23 mouse cellular contexts compared by ENCODE assay signal in genomic region chr17:14447275-14447674, GRCm38 (mm10).
DNase-seq lines count a peak whose midpoint lies in the region; ATAC-seq and TF ChIP-seq lines count a peak whose summit lies in the region.
"Had no signal": no experiment of that assay in that cellular context is flagged by ENCODE, and none has a peak within 500 bp of the region (broad histone marks: within the 10 kb centered on the region; RNA-seq: fewer than 3 reads in every experiment).

No protein-coding gene starts in this region.

- H3K79me2 ChIP-seq in liver, adult 2 months (ENCODE audit: control insufficient read depth, insufficient read depth, low read length): no peaks in the 10 kb centered on the region

- no peak overlapping the region for H3K4me3 ChIP-seq in liver, adult 2 months (ENCODE audit: insufficient read depth, low read depth, low read length)
- no peak overlapping the region for H3K4me3 ChIP-seq in liver, embryonic 12.5 days
- no peak overlapping the region for H3K4me3 ChIP-seq in intestine, postnatal 0 days (ENCODE audit: low read depth, low read length)
- H3K4me3 ChIP-seq in small intestine, adult 2 months (ENCODE audit: low read depth, low read length): no peak overlapping the region
- H3K4me3 ChIP-seq: embryonic facial prominence, embryonic 10.5 days; embryonic facial prominence, embryonic 12.5 days; forebrain, embryonic 13.5 days; forebrain, embryonic 15.5 days had no signal

- DNase-seq in liver, adult 2 months (ENCODE audit: extremely low read depth, low read depth, low spot score): peak; percentile 30
- no peak for DNase-seq in gastrocnemius, postnatal 4 days (ENCODE audit: low spot score in 2 of 2)
- DNase-seq in cerebellum, postnatal 36 days: no peak
- DNase-seq: adrenal gland, adult 8-10 months; adrenal gland, postnatal 14 days; B cell, adult 2 months; cerebellum, adult 11 months; cerebellum, adult 18-20 months; cerebellum, adult 8-10 months; cerebellum, adult 9-11 months; cerebellum, postnatal 14 days; forebrain, postnatal 0 days had no signal

- H3K27me3 ChIP-seq in liver, adult 2 months (ENCODE audit: control insufficient read depth, insufficient read depth, low read length): no peaks in the 10 kb centered on the region
- no peaks in the 10 kb centered on the region for H3K27me3 ChIP-seq in liver, embryonic 12.5 days (replicated peaks)
- H3K27me3 ChIP-seq in intestine, postnatal 0 days (replicated peaks; ENCODE audit: control insufficient read depth, insufficient read depth, low read length): no peaks in the 10 kb centered on the region
- H3K27me3 ChIP-seq in small intestine, adult 2 months (ENCODE audit: control insufficient read depth, insufficient read depth, low read length): no peaks in the 10 kb centered on the region
- H3K27me3 ChIP-seq: embryonic facial prominence, embryonic 12.5 days; forebrain, embryonic 13.5 days; forebrain, embryonic 15.5 days had no signal

- H3K4me2 ChIP-seq in liver, embryonic 12.5 days: no peak overlapping the region
- no peak overlapping the region for H3K4me2 ChIP-seq in intestine, postnatal 0 days (replicated peaks; ENCODE audit: low read depth)
- H3K4me2 ChIP-seq: embryonic facial prominence, embryonic 12.5 days; forebrain, embryonic 13.5 days; forebrain, embryonic 15.5 days had no signal

- H3K27ac ChIP-seq in liver, adult 2 months (replicated peaks; ENCODE audit: insufficient read depth, low read depth, low read length): no peak overlapping the region
- H3K27ac ChIP-seq in liver, embryonic 12.5 days: no peak overlapping the region
- no peak overlapping the region for H3K27ac ChIP-seq in intestine, postnatal 0 days (ENCODE audit: low read depth, low read length)
- 0 out of 2 replicates have a peak overlapping the region, but pooled peaks have one; percentile 27 for H3K27ac ChIP-seq in small intestine, adult 2 months (ENCODE audit: insufficient read depth, low read depth, low read length)
- H3K27ac ChIP-seq: embryonic facial prominence, embryonic 10.5 days; embryonic facial prominence, embryonic 12.5 days; forebrain, embryonic 13.5 days; forebrain, embryonic 15.5 days had no signal

- no peaks in the 10 kb centered on the region for H3K9me3 ChIP-seq in liver, embryonic 12.5 days (replicated peaks)
- H3K9me3 ChIP-seq in intestine, postnatal 0 days (ENCODE audit: control insufficient read depth): no peaks in the 10 kb centered on the region
- H3K9me3 ChIP-seq: embryonic facial prominence, embryonic 10.5 days; embryonic facial prominence, embryonic 12.5 days; forebrain, embryonic 13.5 days; forebrain, embryonic 15.5 days; G1E had no signal

- H3K9ac ChIP-seq in liver, adult 2 months (ENCODE audit: low read depth, low read length): no peak overlapping the region
- H3K9ac ChIP-seq in liver, embryonic 12.5 days: no peak overlapping the region
- no peak overlapping the region for H3K9ac ChIP-seq in intestine, postnatal 0 days (ENCODE audit: low read depth, low read length)
- H3K9ac ChIP-seq: embryonic facial prominence, embryonic 12.5 days; forebrain, embryonic 13.5 days; forebrain, embryonic 15.5 days; forebrain, postnatal 0 days had no signal

- WGBS in liver, adult 2 months: 44% methylated on average over 5 of the region's 5 CpGs
- WGBS in liver, embryonic 12.5 days (ENCODE audit: insufficient replicate concordance): 66% methylated on average over 5 of the region's 5 CpGs
- WGBS in intestine, postnatal 0 days: 28% methylated on average over 5 of the region's 5 CpGs
- WGBS in small intestine, adult 2 months: 23% methylated on average over 5 of the region's 5 CpGs

- no peaks in the 10 kb centered on the region for H3K4me1 ChIP-seq in liver, adult 2 months (ENCODE audit: control insufficient read depth, insufficient read depth, low read length)
- no peaks in the 10 kb centered on the region for H3K4me1 ChIP-seq in liver, embryonic 12.5 days
- H3K4me1 ChIP-seq in intestine, postnatal 0 days (replicated peaks; ENCODE audit: control insufficient read depth, insufficient read depth, low read length): no peaks in the 10 kb centered on the region
- peaks cover 9% of the 10 kb centered on the region for H3K4me1 ChIP-seq in small intestine, adult 2 months (ENCODE audit: control insufficient read depth, insufficient read depth, insufficient read length, low read length)
- H3K4me1 ChIP-seq: embryonic facial prominence, embryonic 12.5 days; forebrain, embryonic 13.5 days; forebrain, embryonic 15.5 days had no signal

- no peak for ATAC-seq in liver, embryonic 12.5 days
- peak; percentile 38 for ATAC-seq in intestine, postnatal 0 days
- ATAC-seq: activated CD4-positive, CD25-positive, alpha-beta regulatory T cell, adult 4 months; CD4-positive, CD25-positive, alpha-beta regulatory T cell, adult 4 months; forebrain, embryonic 13.5 days; forebrain, embryonic 15.5 days; forebrain, postnatal 0 days; Patski had no signal

- TF ChIP-seq POLR2A in liver, adult 2 months (IDR thresholded peaks at IDR 0.05; ENCODE audit: extremely low read depth, insufficient read depth, low read length): no peak
- no peak for TF ChIP-seq POLR2A in small intestine, adult 2 months (IDR thresholded peaks at IDR 0.05; ENCODE audit: low read depth, low read length)

- H3K36me3 ChIP-seq in liver, adult 2 months (ENCODE audit: control insufficient read depth, insufficient read depth, low read length): no peaks in the 10 kb centered on the region
- no peaks in the 10 kb centered on the region for H3K36me3 ChIP-seq in liver, embryonic 12.5 days
- H3K36me3 ChIP-seq in intestine, postnatal 0 days (ENCODE audit: control insufficient read depth, insufficient read depth): no peaks in the 10 kb centered on the region
- no peaks in the 10 kb centered on the region for H3K36me3 ChIP-seq in small intestine, adult 2 months (ENCODE audit: control insufficient read depth, insufficient read depth, low read length)
- H3K36me3 ChIP-seq: embryonic facial prominence, embryonic 10.5 days; embryonic facial prominence, embryonic 12.5 days; forebrain, embryonic 15.5 days; G1E had no signal

- TF ChIP-seq CTCF in liver, adult 2 months (IDR thresholded peaks at IDR 0.05; ENCODE audit: low read depth, low read length): no peak
- TF ChIP-seq CTCF in intestine, postnatal 0 days (IDR thresholded peaks at IDR 0.05; ENCODE audit: low read depth): no peak
- no peak for TF ChIP-seq CTCF in small intestine, adult 2 months (IDR thresholded peaks at IDR 0.05; ENCODE audit: extremely low read depth, insufficient read length, insufficient replicate concordance, low read depth, low read length)
